Mouse (Mus musculus): ENCODE results near the gene Fgfr1op2. TPM values are rescaled to one million over a fixed set of nuclear protein-coding genes. Genes with fewer than 3 reads are reported as not detected.

Fgfr1op2 gene
- total RNA-seq, 2 experiments from 2014 or later, result 134 to 156 TPM

GRCm38 (mm10) chr6:146640991-146641390 is 64.0 kb downstream of the Fgfr1op2 start:
- ATAC-seq (replicated peaks; ENCODE audit: poor library complexity), result no peak

DNA sequence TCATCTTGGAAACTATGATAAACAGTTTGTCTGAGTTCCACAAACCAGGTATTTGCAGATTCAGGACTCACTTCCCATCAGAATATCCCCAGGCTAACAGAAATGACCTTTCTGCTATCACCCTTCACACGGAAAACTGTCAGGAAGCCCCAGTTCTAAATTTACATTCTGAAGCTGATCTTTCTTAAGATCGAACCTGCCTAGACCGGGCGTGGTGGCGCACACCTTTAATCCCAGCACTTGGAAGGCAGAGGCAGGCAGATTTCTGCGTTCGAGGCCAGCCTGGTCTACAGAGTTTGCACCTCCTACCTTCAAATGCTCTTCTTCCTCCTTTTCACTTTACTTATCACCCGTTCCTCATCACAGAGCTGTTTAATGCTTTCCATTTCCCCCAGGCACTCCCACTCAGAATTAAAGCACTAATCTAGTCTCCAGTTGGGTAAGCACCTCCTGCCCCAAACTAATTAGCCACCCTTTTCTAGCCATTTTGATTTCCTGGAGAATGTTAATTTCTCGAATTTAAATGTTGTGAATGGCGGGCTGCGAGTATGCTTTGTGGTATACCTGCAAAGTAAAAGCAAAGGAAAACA is 64.7 kb downstream of the Fgfr1op2 start:
- ATAC-seq (replicated peaks; ENCODE audit: poor library complexity), result peak; percentile 19; the same call in 1 of the 2 replicates

DNA sequence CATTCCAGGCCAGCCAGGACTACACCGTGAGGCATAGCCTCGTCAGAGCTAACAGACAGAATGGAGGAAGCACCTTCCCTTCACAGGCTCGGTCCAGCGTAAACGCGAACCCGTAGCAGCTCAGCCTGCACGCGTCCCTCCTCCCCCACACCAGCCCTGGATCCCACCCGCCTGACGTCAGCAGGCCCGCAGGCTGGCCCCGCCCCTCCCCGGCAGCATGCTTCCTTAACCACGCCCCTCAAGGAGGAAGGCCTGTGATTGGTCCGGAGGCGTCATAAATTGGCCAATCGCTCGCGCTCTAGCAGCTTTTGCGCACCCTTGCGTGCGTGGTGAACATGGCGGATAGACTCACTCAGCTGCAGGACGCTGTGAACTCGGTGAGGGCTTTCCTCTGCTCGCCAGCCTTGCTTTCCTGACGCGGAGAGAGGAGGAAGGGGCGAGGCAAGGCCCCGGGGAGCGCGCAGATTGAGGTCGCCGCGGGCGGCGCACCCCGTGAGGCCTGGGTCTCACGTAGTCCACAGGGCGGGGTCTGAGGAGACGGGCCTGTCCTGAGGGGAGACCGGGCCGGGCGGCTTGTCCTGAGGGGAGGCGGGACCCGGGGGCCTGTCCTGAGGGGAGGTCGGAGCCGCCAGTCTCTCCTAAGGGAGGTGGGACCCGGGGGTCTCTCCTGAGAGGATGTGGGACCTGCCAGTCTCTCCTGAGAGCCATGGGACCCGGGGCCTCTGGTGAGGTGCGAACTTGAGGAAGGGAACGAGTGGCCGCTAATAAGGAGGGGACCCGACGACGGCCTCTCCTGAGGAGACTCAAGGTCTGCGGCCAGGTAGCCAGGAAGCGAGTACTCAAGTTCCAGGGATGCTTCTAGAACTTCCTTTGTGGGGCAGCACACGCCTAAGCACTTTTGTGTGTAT is 65.5 kb downstream of the Fgfr1op2 start, which contains the start of the genes Med21 and Tm7sf3:
TSS of gene Med21 (plus strand) at position 272 of the 908 bp plus-strand sequence.
TSS of gene Tm7sf3 (minus strand) at position 549 of the 908 bp plus-strand sequence.
- ATAC-seq (replicated peaks; ENCODE audit: poor library complexity), result peak; percentile 84

GRCm38 (mm10) chr6:146643184-146643570 is 66.2 kb downstream of the Fgfr1op2 start:
- no peak for ATAC-seq (replicated peaks; ENCODE audit: poor library complexity)

Other genes starting within 250 kb of the Fgfr1op2 start
- gene Itpr2, start 75.0 kb upstream of the Fgfr1op2 start, total RNA-seq (2015), result 5.2 and 6.9 TPM in 2 replicates
- gene Itpr2, start 75.0 kb upstream of the Fgfr1op2 start, total RNA-seq (2017), result 11.0 and 13.3 TPM in 2 replicates
- 93.9 and 117 TPM in 2 replicates for gene Ints13, start 632 bp downstream of the Fgfr1op2 start, total RNA-seq (2015)
- 86.4 and 122 TPM in 2 replicates for gene Ints13, start 632 bp downstream of the Fgfr1op2 start, total RNA-seq (2017)
- 222 and 260 TPM in 2 replicates for gene Med21, start 65.3 kb downstream of the Fgfr1op2 start, total RNA-seq (2015)
- 190 and 247 TPM in 2 replicates for gene Med21, start 65.3 kb downstream of the Fgfr1op2 start, total RNA-seq (2017)
- 78.9 and 81.3 TPM in 2 replicates for gene Tm7sf3, start 65.6 kb downstream of the Fgfr1op2 start, total RNA-seq (2015)
- gene Tm7sf3, start 65.6 kb downstream of the Fgfr1op2 start, total RNA-seq (2017), result 92.5 and 99.5 TPM in 2 replicates
- 2.5 and 3.0 TPM in 2 replicates for gene Stk38l, start 147.8 kb downstream of the Fgfr1op2 start, total RNA-seq (2015)
- gene Stk38l, start 147.8 kb downstream of the Fgfr1op2 start, total RNA-seq (2017), result 2.3 and 2.4 TPM in 2 replicates
- not detected in 2 replicates for gene Arntl2, start 218.9 kb downstream of the Fgfr1op2 start, total RNA-seq (2015)
- not detected in 2 replicates for gene Arntl2, start 218.9 kb downstream of the Fgfr1op2 start, total RNA-seq (2017)